Mouse (Mus musculus) embryo, embryonic 10.5 days (tissue): ENCODE measurements at regions not wholly inside any gene's neighbourhood (a gene's known extent, or its start where the extent isn't known, plus 50 kb on each side); places are given as distances from the start of the nearest gene placed in this dataset.

Experiments
- DNase-seq: peaks from one replicate; pipeline ENCODE4 v3.0.0-alpha.2; 2015; ENCODE audit warnings: low spot score

DNA sequence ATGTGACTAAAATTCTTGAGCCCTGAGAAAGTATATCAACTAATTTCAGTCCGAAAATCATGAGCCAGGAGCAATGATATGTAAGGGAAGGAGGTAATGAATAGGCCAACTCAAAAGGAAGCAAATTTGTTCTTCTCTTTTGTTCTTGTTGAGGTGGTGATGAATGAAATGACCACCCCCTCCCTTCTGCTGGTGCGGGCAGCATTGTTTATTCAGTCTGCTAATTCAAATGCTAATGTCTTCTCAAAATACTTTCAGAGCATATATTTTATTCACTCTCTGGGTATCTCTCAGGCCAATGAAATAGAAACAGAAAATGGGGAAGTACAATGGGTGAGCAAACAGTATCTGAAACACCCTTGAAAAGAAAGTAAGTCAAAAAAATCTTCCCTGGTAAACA is 1870.4 kb downstream of the Pcdh19 start:
- DNase-seq, result peak; percentile 3

DNA sequence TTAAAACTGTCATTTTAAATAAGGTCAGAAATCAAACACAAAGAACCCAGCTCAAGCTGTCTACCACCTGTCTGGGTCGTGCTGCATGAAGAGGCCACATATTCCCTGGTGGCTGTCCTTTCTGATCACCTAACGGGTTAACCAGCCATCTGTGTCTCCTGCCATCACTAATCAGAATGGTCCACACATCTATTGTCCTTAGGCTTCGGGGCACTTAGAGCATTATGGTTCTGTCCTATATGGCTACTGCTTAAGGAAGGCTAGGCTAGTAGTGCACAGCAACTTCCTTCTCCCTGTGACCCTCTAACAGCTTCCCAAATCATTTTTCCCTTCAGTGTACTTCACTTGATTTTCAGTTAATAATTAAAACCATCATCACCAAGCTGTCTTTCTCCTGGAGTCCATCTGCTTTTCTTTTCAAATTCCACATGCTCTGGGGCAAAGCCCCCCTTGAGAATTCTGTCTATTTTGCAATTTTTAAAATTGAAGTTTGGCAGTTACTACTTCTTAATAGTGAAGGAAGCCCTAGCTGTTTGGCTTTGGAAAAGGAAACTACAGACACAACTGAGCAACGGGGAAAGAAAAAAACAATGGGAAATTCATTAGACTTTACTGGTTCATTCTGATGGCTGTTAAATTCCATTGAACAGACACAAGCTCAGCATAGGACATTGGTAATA is 1914.6 kb downstream of the Pcdh19 start:
- no peak for DNase-seq
